Mouse (Mus musculus): ENCODE results near the gene Tff1. TPM values are rescaled to one million over a fixed set of nuclear protein-coding genes. Genes with fewer than 3 reads are reported as not detected.

Gene Tff1
- polyA plus RNA-seq, 1 experiment from 2014 or later: not detected

- H3K27me3 ChIP-seq: no peaks in the 10 kb centered on the region
- no peak overlapping the region for H3K9ac ChIP-seq (replicated peaks)
- H3K36me3 ChIP-seq: no peaks in the 10 kb centered on the region
- 86% methylated on average over 12 of the region's 12 CpGs for WGBS
- no peak overlapping the region for H3K27ac ChIP-seq
- no peaks in the 10 kb centered on the region; the same call in 1 of the 2 replicates for H3K9me3 ChIP-seq
- no peak overlapping the region for H3K4me2 ChIP-seq (replicated peaks)
- ATAC-seq: no peak
- H3K4me3 ChIP-seq (replicated peaks): no peak overlapping the region
- no peaks in the 10 kb centered on the region for H3K4me1 ChIP-seq (replicated peaks)
These were observed 19.4 kb upstream of the Tff1 start for GRCm38 (mm10) chr17:31184269-31184990.

- WGBS: 74% methylated on average over 12 of the region's 12 CpGs
- ATAC-seq: no peak
- H3K4me3 ChIP-seq (replicated peaks): no peak overlapping the region
- no peaks in the 10 kb centered on the region for H3K36me3 ChIP-seq
- no peaks in the 10 kb centered on the region for H3K4me1 ChIP-seq (replicated peaks)
- no peaks in the 10 kb centered on the region; the same call in 1 of the 2 replicates for H3K9me3 ChIP-seq
- H3K27ac ChIP-seq: no peak overlapping the region
- no peak overlapping the region for H3K9ac ChIP-seq (replicated peaks)
- H3K4me2 ChIP-seq (replicated peaks): no peak overlapping the region
- H3K27me3 ChIP-seq: no peaks in the 10 kb centered on the region
These were observed 18.3 kb upstream of the Tff1 start for GRCm38 (mm10) chr17:31183180-31183974.

- Histone ChIP-seq H3K9ac (replicated peaks) (no peak overlapping the region), H3K27ac (no peak overlapping the region), H3K36me3 (no peaks in the 10 kb centered on the region), H3K27me3 (no peaks in the 10 kb centered on the region), H3K4me2 (replicated peaks) (no peak overlapping the region), H3K9me3 (no peaks in the 10 kb centered on the region), H3K4me3 (replicated peaks) (no peak overlapping the region), H3K4me1 (replicated peaks) (no peaks in the 10 kb centered on the region)
- no peak for ATAC-seq
- 88% methylated on average over 4 of the region's 4 CpGs for WGBS
These were observed 16.4 kb upstream of the Tff1 start for GRCm38 (mm10) chr17:31181490-31181889.

GRCm38 (mm10) chr17:31176321-31176720, 11.2 kb upstream of the Tff1 start:
- H3K27ac ChIP-seq: no peak overlapping the region
- no peaks in the 10 kb centered on the region for H3K9me3 ChIP-seq
- no peak overlapping the region for H3K9ac ChIP-seq (replicated peaks)
- no peaks in the 10 kb centered on the region for H3K27me3 ChIP-seq
- H3K4me2 ChIP-seq (replicated peaks): no peak overlapping the region
- no peak for ATAC-seq
- no peaks in the 10 kb centered on the region for H3K4me1 ChIP-seq (replicated peaks)
- H3K4me3 ChIP-seq (replicated peaks): no peak overlapping the region
- H3K36me3 ChIP-seq: no peaks in the 10 kb centered on the region
- WGBS: 95% methylated on average over 4 of the region's 4 CpGs

GRCm38 (mm10) chr17:31169796-31170195, 4.7 kb upstream of the Tff1 start:
- 85% methylated on average over 5 of the region's 5 CpGs for WGBS
- H3K27ac ChIP-seq: no peak overlapping the region
- H3K4me1 ChIP-seq (replicated peaks): no peaks in the 10 kb centered on the region
- H3K9me3 ChIP-seq: no peaks in the 10 kb centered on the region
- H3K36me3 ChIP-seq: no peaks in the 10 kb centered on the region
- no peak overlapping the region for H3K9ac ChIP-seq (replicated peaks)
- no peak for ATAC-seq
- H3K27me3 ChIP-seq: no peaks in the 10 kb centered on the region
- no peak overlapping the region for H3K4me2 ChIP-seq (replicated peaks)
- H3K4me3 ChIP-seq (replicated peaks): no peak overlapping the region

GRCm38 (mm10) chr17:31163821-31164220, 1.3 kb downstream of the Tff1 start:
- H3K9me3 ChIP-seq: no peaks in the 10 kb centered on the region
- 74% methylated on average over 2 of the region's 2 CpGs for WGBS

GRCm38 (mm10) chr17:31162607-31163006, 2.5 kb downstream of the Tff1 start:
- 95% methylated on average over 12 of the region's 12 CpGs for WGBS
- H3K9ac ChIP-seq (replicated peaks): no peak overlapping the region
- no peak overlapping the region for H3K4me2 ChIP-seq (replicated peaks)
- no peak for ATAC-seq
- no peak overlapping the region for H3K27ac ChIP-seq
- no peaks in the 10 kb centered on the region for H3K9me3 ChIP-seq
- no peaks in the 10 kb centered on the region for H3K27me3 ChIP-seq
- no peaks in the 10 kb centered on the region for H3K36me3 ChIP-seq
- no peak overlapping the region for H3K4me3 ChIP-seq (replicated peaks)
- H3K4me1 ChIP-seq (replicated peaks): no peaks in the 10 kb centered on the region

More at GRCm38 (mm10) chr17:31163821-31164220, 1.3 kb downstream of the Tff1 start:
- Histone ChIP-seq H3K27me3 (no peaks in the 10 kb centered on the region), H3K4me2 (replicated peaks) (no peak overlapping the region), H3K4me1 (replicated peaks) (no peaks in the 10 kb centered on the region), H3K27ac (no peak overlapping the region), H3K36me3 (no peaks in the 10 kb centered on the region), H3K4me3 (replicated peaks) (no peak overlapping the region), H3K9ac (replicated peaks) (no peak overlapping the region)
- ATAC-seq: no peak

- no peak for ATAC-seq
- Histone ChIP-seq H3K27ac (no peak overlapping the region), H3K4me3 (replicated peaks) (no peak overlapping the region), H3K4me1 (replicated peaks) (no peaks in the 10 kb centered on the region), H3K36me3 (no peaks in the 10 kb centered on the region), H3K27me3 (no peaks in the 10 kb centered on the region), H3K4me2 (replicated peaks) (no peak overlapping the region), H3K9me3 (no peaks in the 10 kb centered on the region), H3K9ac (replicated peaks) (no peak overlapping the region)
- 62% methylated on average over 4 of the region's 4 CpGs for WGBS
These were observed 4.8 kb downstream of the Tff1 start for GRCm38 (mm10) chr17:31160291-31160690.

GRCm38 (mm10) chr17:31157921-31158320, 7.2 kb downstream of the Tff1 start:
- Histone ChIP-seq H3K9ac (replicated peaks) (no peak overlapping the region), H3K27ac (no peak overlapping the region), H3K27me3 (no peaks in the 10 kb centered on the region), H3K4me2 (replicated peaks) (no peak overlapping the region), H3K4me3 (replicated peaks) (no peak overlapping the region), H3K4me1 (replicated peaks) (peaks cover under 1% of the 10 kb centered on the region; the same call in 1 of the 2 replicates), H3K36me3 (no peaks in the 10 kb centered on the region), H3K9me3 (no peaks in the 10 kb centered on the region)
- 76% methylated on average over 6 of the region's 6 CpGs for WGBS
- ATAC-seq: no peak

GRCm38 (mm10) chr17:31153785-31154184, 11.3 kb downstream of the Tff1 start:
- H3K4me2 ChIP-seq (replicated peaks): no peak overlapping the region
- H3K4me1 ChIP-seq (replicated peaks): peaks cover 5% of the 10 kb centered on the region; the same call in 1 of the 2 replicates
- WGBS: 89% methylated on average over 8 of the region's 8 CpGs
- no peak overlapping the region for H3K4me3 ChIP-seq (replicated peaks)
- no peak overlapping the region for H3K9ac ChIP-seq (replicated peaks)
- ATAC-seq: no peak
- no peak overlapping the region for H3K27ac ChIP-seq
- H3K27me3 ChIP-seq: no peaks in the 10 kb centered on the region
- no peaks in the 10 kb centered on the region for H3K9me3 ChIP-seq
- H3K36me3 ChIP-seq: no peaks in the 10 kb centered on the region

GRCm38 (mm10) chr17:31152966-31153499, 12.0 kb downstream of the Tff1 start:
- no peaks in the 10 kb centered on the region for H3K27me3 ChIP-seq
- H3K4me3 ChIP-seq (replicated peaks): no peak overlapping the region
- WGBS: 85% methylated on average over 9 of the region's 9 CpGs
- H3K9me3 ChIP-seq: no peaks in the 10 kb centered on the region
- H3K27ac ChIP-seq: no peak overlapping the region
- no peak for ATAC-seq
- H3K36me3 ChIP-seq: no peaks in the 10 kb centered on the region
- H3K4me1 ChIP-seq (replicated peaks): peaks cover 5% of the 10 kb centered on the region; the same call in 1 of the 2 replicates
- no peak overlapping the region for H3K4me2 ChIP-seq (replicated peaks)
- no peak overlapping the region for H3K9ac ChIP-seq (replicated peaks)

GRCm38 (mm10) chr17:31152512-31152911, 12.6 kb downstream of the Tff1 start:
- no peak for ATAC-seq
- no peak overlapping the region for H3K4me2 ChIP-seq (replicated peaks)
- no peaks in the 10 kb centered on the region for H3K36me3 ChIP-seq
- 41% methylated on average over 5 of the region's 5 CpGs for WGBS
- no peak overlapping the region for H3K9ac ChIP-seq (replicated peaks)
- H3K27me3 ChIP-seq: no peaks in the 10 kb centered on the region
- no peaks in the 10 kb centered on the region for H3K9me3 ChIP-seq
- H3K4me3 ChIP-seq (replicated peaks): no peak overlapping the region
- peaks cover 5% of the 10 kb centered on the region; the same call in 1 of the 2 replicates for H3K4me1 ChIP-seq (replicated peaks)
- no peak overlapping the region for H3K27ac ChIP-seq

Measured in midbrain, embryonic 13.5 days (tissue).